Mouse (Mus musculus): ENCODE data around the gene Bri3bp.

DNA sequence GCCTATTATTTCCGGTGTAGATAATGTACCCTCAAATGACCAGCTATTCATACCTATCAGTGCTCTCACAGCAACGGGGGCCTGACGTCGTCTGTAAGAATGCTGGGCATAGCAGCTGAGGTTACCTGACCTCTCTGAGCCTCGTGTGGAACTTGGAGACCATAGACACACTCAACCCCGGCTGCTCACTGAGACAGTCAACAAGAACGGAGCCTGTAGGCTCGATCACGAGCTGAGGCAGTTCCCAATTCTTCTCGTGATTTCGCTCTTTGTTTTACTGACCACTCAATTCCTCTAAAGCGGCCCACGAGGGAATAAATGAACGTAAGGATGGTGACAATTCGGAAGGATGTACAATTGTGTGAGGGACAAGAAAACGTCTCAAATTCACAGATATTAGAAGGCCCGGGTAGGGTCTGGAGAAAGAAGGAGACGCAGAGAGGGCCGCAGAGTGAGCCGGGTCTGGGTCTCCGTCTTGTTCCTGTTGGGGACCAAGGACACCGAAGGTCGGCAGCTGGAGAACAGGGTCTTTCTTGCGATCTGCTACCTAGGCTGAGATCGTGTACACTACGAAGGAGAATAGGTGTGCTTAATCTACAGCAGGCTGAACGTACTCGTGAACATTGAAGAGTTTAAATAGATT, 36.3 kb upstream of the Bri3bp start:
- TF ChIP-seq POLR2A (IDR thresholded peaks at IDR 0.05; ENCODE audit: low read depth, low read length): no peak
- no peak for TF ChIP-seq CTCF (IDR thresholded peaks at IDR 0.05; ENCODE audit: extremely low read depth, insufficient read depth, insufficient read length, insufficient replicate concordance)

Data from spleen, adult 2 months (tissue).